Mouse (Mus musculus) kidney, embryonic 16.5 days (tissue): ENCODE measurements around the gene Kri1. TPM values are rescaled to one million over a fixed set of nuclear protein-coding genes. Genes with fewer than 3 reads are reported as not detected.
A peak's percentile ranks its signal among the peaks of the same experiment; 100 is the strongest.

Source experiments
- ATAC-seq: fragments of 200-750 bp; cut with Nextera tagmentation; 2 replicates; pipeline ENCODE4 v1.8.0; 2017; ENCODE audit warnings: moderate TSS enrichment; ENCODE audit not compliant: low FRiP score, low TSS enrichment
- H3K27ac ChIP-seq: fragments of 300-500 bp; sonication (generic); 2 replicates; pipeline ENCODE4 v1.5.1; 2014; ENCODE audit warnings: low read length
- H3K27me3 ChIP-seq: fragments of 300-500 bp; sonication (generic); 2 replicates; pipeline ENCODE4 v1.6.1; 2014; ENCODE audit warnings: low read length, control low read depth, mixed read lengths; ENCODE audit not compliant: insufficient read depth
- H3K36me3 ChIP-seq: fragments of 300-500 bp; sonication (generic); 2 replicates; pipeline ENCODE4 v1.6.1; 2014; ENCODE audit warnings: low read length, control low read depth, mixed read lengths; ENCODE audit not compliant: insufficient read depth
- H3K4me1 ChIP-seq: fragments of 300-500 bp; sonication (generic); 2 replicates; pipeline ENCODE4 v1.6.1; 2014; ENCODE audit warnings: low read length, control low read depth, mixed read lengths; ENCODE audit not compliant: insufficient read depth
- H3K4me2 ChIP-seq: fragments of 300-500 bp; sonication (generic); replicated peaks from 2 replicates; pipeline ENCODE4 v1.6.1; 2014; ENCODE audit warnings: low read depth, low read length
- H3K4me3 ChIP-seq: fragments of 300-500 bp; sonication (generic); 2 replicates; pipeline ENCODE4 v1.5.1; 2014; ENCODE audit warnings: mild to moderate bottlenecking, low read length
- H3K9ac ChIP-seq: fragments of 300-500 bp; sonication (generic); replicated peaks from 2 replicates; pipeline ENCODE4 v1.6.1; 2014; ENCODE audit warnings: low read length
- H3K9me3 ChIP-seq: fragments of 300-500 bp; sonication (generic); 2 replicates; pipeline ENCODE4 v1.6.1; 2016; ENCODE audit warnings: low read length, control low read depth
- WGBS: fragments of 180-500 bp; shearing (Covaris S2); extraction: QIAGEN DNeasy Blood & Tissue Kit; methylation state at CpG from one replicate; pipeline ENCODE4 v1.1.7; 2014; 5-methylcytosine and 5-hydroxymethylcytosine counted together
- polyA plus RNA-seq: library from polyadenylated mRNA; unstranded; fragments of >200 nt; fragmentation: Nextera tagmentation; extraction: Ambion mirVana; gene quantifications from 2 replicates; pipeline ENCODE4 v1.2.1, GENCODE M21; 2015

Kri1 gene
- polyA plus RNA-seq, 1 experiment from 2014 or later = 14.6 TPM

GRCm38 (mm10) chr9:21250509-21250908 is 37.3 kb downstream of the Kri1 start:
- 44% methylated on average over 2 of the region's 2 CpGs for WGBS
- peaks cover 11% of the 10 kb centered on the region for H3K4me1 ChIP-seq
- H3K9ac ChIP-seq = no peak overlapping the region
- H3K36me3 ChIP-seq = no peaks in the 10 kb centered on the region
- H3K4me2 ChIP-seq = no peak overlapping the region
- peaks cover 56% of the 10 kb centered on the region for H3K27me3 ChIP-seq
- H3K9me3 ChIP-seq = no peaks in the 10 kb centered on the region
- ATAC-seq = no peak
- no peak overlapping the region for H3K27ac ChIP-seq
- no peak overlapping the region for H3K4me3 ChIP-seq

GRCm38 (mm10) chr9:21249629-21250508 is 37.9 kb downstream of the Kri1 start:
- Histone ChIP-seq H3K4me3 (no peak overlapping the region), H3K36me3 (no peaks in the 10 kb centered on the region), H3K4me2 (no peak overlapping the region), H3K9me3 (no peaks in the 10 kb centered on the region), H3K4me1 (peaks cover 15% of the 10 kb centered on the region), H3K9ac (no peak overlapping the region), H3K27me3 (peaks cover 62% of the 10 kb centered on the region), H3K27ac (no peak overlapping the region)
- WGBS = 19% methylated on average over 17 of the region's 17 CpGs
- 0 out of 2 replicates have a peak, but pooled peaks have one; percentile 8 for ATAC-seq

GRCm38 (mm10) chr9:21248326-21248725 is 39.4 kb downstream of the Kri1 start, which contains the start of gene S1pr5:
Gene S1pr5 (minus strand): TSS chr9:21248443.
- Histone ChIP-seq H3K9me3 (no peaks in the 10 kb centered on the region), H3K27me3 (peaks cover 77% of the 10 kb centered on the region), H3K36me3 (no peaks in the 10 kb centered on the region), H3K4me1 (peaks cover 24% of the 10 kb centered on the region), H3K4me3 (peak within 1 kb of the TSS; percentile 33), H3K27ac (no peak within 1 kb of the TSS), H3K4me2 (peak within 1 kb of the TSS; percentile 48), H3K9ac (peak within 1 kb of the TSS; percentile 34; the same call in 1 of the 2 replicates)
- under 1% methylated on average over 30 of the region's 30 CpGs for WGBS
- no peak for ATAC-seq

- no peaks in the 10 kb centered on the region for H3K36me3 ChIP-seq
- H3K4me1 ChIP-seq = peaks cover 24% of the 10 kb centered on the region
- no peak overlapping the region for H3K4me3 ChIP-seq
- no peaks in the 10 kb centered on the region for H3K9me3 ChIP-seq
- ATAC-seq = no peak
- no peak overlapping the region for H3K9ac ChIP-seq
- H3K27me3 ChIP-seq = peaks cover 84% of the 10 kb centered on the region
- H3K27ac ChIP-seq = no peak overlapping the region
- 84% methylated on average over 1 of the region's 1 CpGs for WGBS
- no peak overlapping the region for H3K4me2 ChIP-seq
Observed at GRCm38 (mm10) chr9:21246342-21246741, 41.4 kb downstream of the Kri1 start.

DNA sequence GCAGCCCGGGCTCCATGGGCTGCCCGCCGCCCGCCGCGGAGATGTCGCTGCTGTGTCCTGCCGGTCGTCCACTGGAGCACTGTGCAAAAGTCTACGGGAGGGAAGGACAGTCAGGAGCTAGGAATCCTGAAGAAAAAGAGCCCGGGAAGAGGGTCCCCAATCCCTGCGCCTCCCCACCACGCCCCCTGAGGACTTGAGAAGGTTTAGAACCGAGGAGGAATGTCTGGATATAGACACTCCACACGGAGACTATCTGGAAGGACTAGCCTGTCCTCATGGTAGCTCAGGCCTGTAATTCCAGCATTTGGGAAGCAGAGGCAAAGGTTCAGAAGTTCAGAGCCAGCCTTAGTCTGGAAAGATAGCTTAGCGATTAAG is 42.7 kb downstream of the Kri1 start:
- ATAC-seq = no peak
- H3K9ac ChIP-seq = peak overlapping the region; percentile 54
- peak overlapping the region; percentile 53 for H3K4me3 ChIP-seq
- peak overlapping the region; percentile 82 for H3K4me2 ChIP-seq
- peaks cover 26% of the 10 kb centered on the region for H3K4me1 ChIP-seq
- H3K27me3 ChIP-seq = peaks cover 72% of the 10 kb centered on the region
- no peak overlapping the region for H3K27ac ChIP-seq
- no peaks in the 10 kb centered on the region for H3K9me3 ChIP-seq
- H3K36me3 ChIP-seq = no peaks in the 10 kb centered on the region
- WGBS = 2% methylated on average over 16 of the region's 16 CpGs

DNA sequence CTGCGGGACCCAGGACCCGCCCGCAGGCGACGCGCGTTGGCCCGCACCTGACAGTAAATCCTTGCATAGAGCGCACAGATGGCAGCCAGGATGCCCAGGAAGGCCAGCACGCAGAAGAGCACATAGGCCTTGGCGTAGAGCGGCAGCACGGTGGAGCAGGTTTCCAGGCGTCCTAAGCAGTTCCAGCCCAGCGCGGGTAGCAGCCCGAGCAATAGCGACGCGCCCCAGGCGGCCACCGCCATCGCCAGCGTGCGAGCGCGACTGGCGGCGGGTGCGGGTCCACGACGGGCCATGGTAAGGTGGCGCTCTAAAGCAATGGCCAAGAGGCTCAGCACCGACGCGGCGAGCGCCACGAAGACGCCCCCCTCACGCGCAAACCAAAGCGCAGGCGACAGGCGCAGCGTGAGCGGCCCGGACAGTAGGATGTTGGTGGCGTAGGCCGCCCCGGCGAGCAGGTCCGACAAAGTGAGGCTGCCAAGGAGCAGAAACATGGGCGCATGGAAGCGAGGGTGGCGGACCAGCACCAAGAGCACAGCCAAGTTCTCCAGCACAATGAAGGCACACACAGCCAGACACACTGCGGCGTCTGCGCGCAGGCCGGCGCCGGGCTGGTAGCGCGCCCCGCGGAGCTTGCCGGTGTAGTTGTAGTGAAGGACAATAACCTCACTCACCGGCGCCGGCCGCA is 43.2 kb downstream of the Kri1 start:
- no peaks in the 10 kb centered on the region for H3K9me3 ChIP-seq
- under 1% methylated on average over 72 of the region's 72 CpGs for WGBS
- no peak overlapping the region for H3K27ac ChIP-seq
- H3K27me3 ChIP-seq = peaks cover 67% of the 10 kb centered on the region
- ATAC-seq = peak; percentile 33; the same call in 1 of the 2 replicates
- no peaks in the 10 kb centered on the region for H3K36me3 ChIP-seq
- H3K4me2 ChIP-seq = peak overlapping the region; percentile 82
- H3K4me3 ChIP-seq = peak overlapping the region; percentile 53
- H3K9ac ChIP-seq = peak overlapping the region; percentile 54
- peaks cover 26% of the 10 kb centered on the region for H3K4me1 ChIP-seq

GRCm38 (mm10) chr9:21243826-21244427 is 43.8 kb downstream of the Kri1 start:
- Histone ChIP-seq H3K9me3 (no peaks in the 10 kb centered on the region), H3K9ac (peak overlapping the region; percentile 54; the same call in 1 of the 2 replicates)
- 7% methylated on average over 42 of the region's 42 CpGs for WGBS

DNA sequence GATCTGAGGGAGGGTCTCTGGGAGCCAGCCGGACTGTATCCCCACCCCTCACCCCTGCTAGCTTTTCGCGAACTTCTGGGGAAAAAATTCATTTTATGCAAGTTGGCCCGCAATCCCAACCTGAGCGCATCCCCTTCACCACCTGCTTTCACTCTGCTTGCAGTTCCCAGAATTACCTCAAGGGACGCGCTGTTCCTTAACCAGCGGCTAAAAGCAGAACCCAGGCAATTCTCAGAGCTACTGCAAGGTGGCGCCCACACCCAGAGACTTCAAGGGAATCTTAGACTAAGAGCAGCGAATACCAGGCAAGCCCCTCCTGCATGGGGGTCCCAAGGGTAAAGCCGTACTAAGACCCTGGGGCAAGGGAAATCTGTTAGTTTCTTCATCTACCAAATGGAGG is 46.4 kb downstream of the Kri1 start:
- Histone ChIP-seq H3K9me3 (no peaks in the 10 kb centered on the region), H3K4me2 (no peak overlapping the region), H3K4me1 (peaks cover 32% of the 10 kb centered on the region), H3K27ac (no peak overlapping the region), H3K4me3 (no peak overlapping the region), H3K9ac (no peak overlapping the region), H3K27me3 (peaks cover 38% of the 10 kb centered on the region), H3K36me3 (no peaks in the 10 kb centered on the region)
- WGBS = 5% methylated on average over 11 of the region's 11 CpGs
- no peak for ATAC-seq

More at GRCm38 (mm10) chr9:21243826-21244427, 43.8 kb downstream of the Kri1 start:
- 0 out of 2 replicates have a peak, but pooled peaks have one; percentile 1 for ATAC-seq
- Histone ChIP-seq H3K4me3 (peak overlapping the region; percentile 53), H3K27ac (no peak overlapping the region), H3K4me2 (peak overlapping the region; percentile 82), H3K4me1 (peaks cover 29% of the 10 kb centered on the region), H3K36me3 (no peaks in the 10 kb centered on the region), H3K27me3 (peaks cover 60% of the 10 kb centered on the region)

GRCm38 (mm10) chr9:21239465-21239848 is 48.3 kb downstream of the Kri1 start:
- H3K27me3 ChIP-seq = peaks cover 20% of the 10 kb centered on the region
- WGBS = 34% methylated on average over 4 of the region's 4 CpGs
- peak overlapping the region; percentile 84 for H3K4me3 ChIP-seq
- no peak for ATAC-seq
- no peaks in the 10 kb centered on the region for H3K9me3 ChIP-seq
- H3K36me3 ChIP-seq = peaks cover 10% of the 10 kb centered on the region
- H3K4me1 ChIP-seq = peaks cover 25% of the 10 kb centered on the region
- H3K9ac ChIP-seq = peak overlapping the region; percentile 93
- H3K4me2 ChIP-seq = peak overlapping the region; percentile 72
- peak overlapping the region; percentile 91; the same call in 1 of the 2 replicates for H3K27ac ChIP-seq
